Mouse (Mus musculus) liver, postnatal 0 days (tissue): ENCODE measurements around the gene Ecsit. TPM values are rescaled to one million over a fixed set of nuclear protein-coding genes. Genes with fewer than 3 reads are reported as not detected.

Experiments used
- ATAC-seq: fragments of 200-750 bp; cut with Nextera tagmentation; 2 replicates; pipeline ENCODE4 v1.8.0; 2017; ENCODE audit warnings: mild to moderate bottlenecking, moderate library complexity
- DNase-seq: peaks from one replicate; pipeline ENCODE4 v3.0.0-alpha.2; 2016
- H3K27ac ChIP-seq: fragments of 300-500 bp; sonication (generic); 2 replicates; pipeline ENCODE4 v1.5.1; 2014; ENCODE audit warnings: antibody characterized with exemption, moderate library complexity, mild to moderate bottlenecking, low read depth
- H3K27me3 ChIP-seq: fragments of 300-500 bp; sonication (generic); 2 replicates; pipeline ENCODE4 v1.6.1; 2014; ENCODE audit warnings: low read length, control low read depth, mixed read lengths; ENCODE audit not compliant: insufficient read depth
- H3K36me3 ChIP-seq: fragments of 300-500 bp; sonication (generic); replicated peaks from 2 replicates; pipeline ENCODE4 v1.6.1; 2014; ENCODE audit warnings: mild to moderate bottlenecking, control low read depth, low read length, moderate library complexity, mixed read lengths; ENCODE audit not compliant: insufficient read depth
- H3K4me1 ChIP-seq: fragments of 300-500 bp; sonication (generic); 2 replicates; pipeline ENCODE4 v1.6.1; 2014; ENCODE audit warnings: antibody characterized with exemption, mild to moderate bottlenecking, control low read depth; ENCODE audit not compliant: insufficient read depth
- H3K4me2 ChIP-seq: fragments of 300-500 bp; sonication (generic); 2 replicates; pipeline ENCODE4 v1.6.1; 2014; ENCODE audit warnings: low read depth, mild to moderate bottlenecking, low read length, moderate library complexity, mixed read lengths
- H3K4me3 ChIP-seq: fragments of 300-500 bp; sonication (generic); 2 replicates; pipeline ENCODE4 v1.5.1; 2014; ENCODE audit warnings: low read depth, low read length
- H3K9ac ChIP-seq: fragments of 300-500 bp; sonication (generic); replicated peaks from 2 replicates; pipeline ENCODE4 v1.6.1; 2014; ENCODE audit warnings: mild to moderate bottlenecking, moderate library complexity
- H3K9me3 ChIP-seq: fragments of 300-500 bp; sonication (generic); 2 replicates; pipeline ENCODE4 v1.6.1; 2016; ENCODE audit warnings: mild to moderate bottlenecking, control low read depth, low read length, mixed read lengths
- CTCF ChIP-seq: sonication (generic); IDR thresholded peaks from 2 replicates; pipeline ENCODE4 v1.5.1; 2016; ENCODE audit warnings: antibody characterized with exemption, low read depth
- EP300 ChIP-seq: IDR thresholded peaks from 2 replicates; pipeline ENCODE4 v1.6.1; 2016; ENCODE audit warnings: antibody characterized with exemption, low read depth, mild to moderate bottlenecking
- WGBS: fragments of 180-500 bp; shearing (Covaris S2); extraction: QIAGEN DNeasy Blood & Tissue Kit; methylation state at CpG from one replicate; pipeline ENCODE4 v1.1.7; 2014; ENCODE audit not compliant: insufficient replicate concordance; 5-methylcytosine and 5-hydroxymethylcytosine counted together
- microRNA-seq: library from miRNA; unstranded; fragments of <30 nt; microRNA quantifications from one replicate; pipeline ENCODE4, GENCODE M21; 2016
- polyA plus RNA-seq: library from polyadenylated mRNA; unstranded; fragments of >200 nt; fragmentation: Nextera tagmentation; extraction: Ambion mirVana; gene quantifications from 2 replicates; pipeline ENCODE4 v1.2.1, GENCODE M21; 2015

Gene Ecsit
- polyA plus RNA-seq, 1 experiment from 2014 or later, result 18.1 TPM

DNA sequence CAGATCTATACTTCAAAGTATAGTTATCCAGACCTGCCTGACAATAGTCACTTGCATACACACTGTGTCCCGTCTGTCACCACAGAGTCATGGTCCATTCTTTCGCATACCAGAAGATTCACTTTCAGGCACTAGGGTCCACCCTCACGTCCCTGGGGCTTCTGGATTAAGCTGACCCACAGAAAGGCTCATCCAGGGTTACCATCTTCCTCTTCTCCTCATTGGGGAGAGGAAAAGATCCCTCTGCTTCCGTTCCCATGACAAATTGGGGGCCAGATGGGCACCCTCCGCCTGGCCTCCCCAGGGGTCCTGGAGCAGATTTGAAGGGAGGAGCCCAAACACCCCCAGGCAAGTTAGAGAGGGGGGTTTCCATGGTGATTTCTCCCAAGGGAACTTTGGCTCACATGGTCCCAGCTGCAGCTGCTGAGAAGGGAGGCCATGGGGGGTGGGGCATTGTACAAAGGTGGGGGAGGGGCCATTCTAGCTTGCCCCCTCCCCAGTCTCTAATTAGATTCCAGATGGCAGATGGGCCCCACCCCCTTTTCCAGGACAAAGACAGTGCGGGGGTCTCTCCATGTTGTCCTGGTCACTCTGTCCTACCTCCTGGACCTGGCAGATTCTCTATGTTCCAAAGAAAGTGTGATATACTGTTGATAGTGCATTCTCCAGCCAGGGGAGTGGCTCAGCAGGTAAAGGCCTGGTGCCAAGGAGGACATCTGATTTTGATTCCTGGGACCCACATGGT is 49.8 kb downstream of the Ecsit start:
- H3K27ac ChIP-seq, result no peak overlapping the region
- H3K27me3 ChIP-seq, result no peaks in the 10 kb centered on the region
- H3K9me3 ChIP-seq, result 0 out of 2 replicates have a peak, but pooled peaks cover 2% of the 10 kb centered on the region
- TF ChIP-seq EP300 (no peak), CTCF (no peak)
- no peak overlapping the region for H3K9ac ChIP-seq
- no peak overlapping the region for H3K4me2 ChIP-seq
- no peaks in the 10 kb centered on the region for H3K4me1 ChIP-seq
- DNase-seq (no peak), ATAC-seq (no peak)
- 59% methylated on average over 6 of the region's 6 CpGs for WGBS
- H3K4me3 ChIP-seq, result no peak overlapping the region
- no peaks in the 10 kb centered on the region for H3K36me3 ChIP-seq

DNA sequence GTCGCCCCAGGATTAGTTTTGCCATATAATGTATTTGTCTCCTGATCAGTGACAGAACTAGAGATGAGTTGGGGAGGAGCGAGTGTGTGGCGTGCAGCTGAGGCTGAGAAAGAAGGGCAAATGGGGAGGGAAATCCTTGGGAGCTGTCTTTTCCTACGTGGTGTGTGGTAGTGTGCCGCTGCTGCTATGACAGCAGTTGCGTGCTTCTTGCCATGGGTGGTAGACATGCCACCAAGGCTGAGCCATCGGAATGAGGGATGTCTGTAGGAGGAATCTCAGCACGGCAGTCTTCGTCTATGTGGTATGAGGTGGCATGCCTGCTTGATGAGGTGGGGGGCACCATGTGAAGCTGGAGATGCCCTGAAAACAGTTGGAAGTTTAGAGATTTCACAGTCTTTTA is 54.9 kb downstream of the Ecsit start:
- Histone ChIP-seq H3K4me1 (no peaks in the 10 kb centered on the region), H3K36me3 (no peaks in the 10 kb centered on the region), H3K27ac (no peak overlapping the region), H3K4me3 (no peak overlapping the region), H3K9me3 (0 out of 2 replicates have a peak, but pooled peaks cover 2% of the 10 kb centered on the region), H3K4me2 (no peak overlapping the region), H3K27me3 (no peaks in the 10 kb centered on the region), H3K9ac (no peak overlapping the region)
- no peak for TF ChIP-seq EP300
- no peak for TF ChIP-seq CTCF
- WGBS, result 81% methylated on average over 9 of the region's 9 CpGs
- no peak for ATAC-seq
- DNase-seq, result no peak

DNA sequence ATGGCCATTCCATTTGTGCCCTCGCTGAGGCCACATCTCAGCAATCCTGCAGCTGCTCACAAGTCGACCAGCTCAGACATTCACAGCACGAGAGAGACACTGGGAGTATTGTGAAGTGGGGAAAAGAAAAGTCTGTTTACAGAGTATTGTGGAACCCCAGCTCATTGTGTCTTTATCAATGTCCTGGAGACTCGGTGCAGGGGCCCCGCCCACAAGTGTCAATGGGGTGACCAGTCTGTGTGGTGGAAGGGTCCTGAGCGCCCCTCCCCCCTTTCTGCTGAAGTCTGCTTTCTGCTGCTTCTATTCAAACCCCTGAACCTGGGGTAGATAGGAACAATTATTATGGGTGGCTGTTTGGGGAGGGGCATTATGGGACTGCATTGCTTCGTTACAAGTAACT is 56.8 kb downstream of the Ecsit start:
- H3K9ac ChIP-seq, result no peak overlapping the region
- no peaks in the 10 kb centered on the region for H3K4me1 ChIP-seq
- H3K27me3 ChIP-seq, result no peaks in the 10 kb centered on the region
- H3K36me3 ChIP-seq, result no peaks in the 10 kb centered on the region
- H3K27ac ChIP-seq, result no peak overlapping the region
- no peak overlapping the region for H3K4me2 ChIP-seq
- DNase-seq (no peak), ATAC-seq (no peak)
- H3K9me3 ChIP-seq, result 0 out of 2 replicates have a peak, but pooled peaks cover under 1% of the 10 kb centered on the region
- WGBS, result 48% methylated on average over 7 of the region's 7 CpGs
- no peak for TF ChIP-seq CTCF
- no peak overlapping the region for H3K4me3 ChIP-seq

DNA sequence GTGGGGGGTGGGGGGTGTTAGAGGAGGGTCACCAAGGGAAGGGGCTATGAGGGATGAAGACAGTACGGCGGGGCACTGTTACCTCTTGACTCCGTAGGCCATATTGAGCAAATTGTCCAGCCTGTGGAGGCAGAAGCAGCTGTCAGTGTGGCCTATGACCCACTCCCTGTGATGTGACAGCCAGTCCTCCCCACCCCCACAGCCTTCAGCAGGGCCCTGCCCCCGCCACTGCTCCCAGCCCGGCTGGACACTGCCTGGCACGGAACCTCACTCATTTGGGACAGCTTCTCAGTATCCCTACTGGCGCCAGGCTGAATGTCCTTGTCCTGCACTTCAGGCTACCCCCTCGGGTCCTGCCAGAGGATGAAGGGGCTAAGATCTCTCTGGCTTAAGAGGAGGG is 60.6 kb downstream of the Ecsit start:
- DNase-seq (peak; percentile 54), ATAC-seq (peak; percentile 87)
- Histone ChIP-seq H3K9ac (no peak overlapping the region), H3K9me3 (no peaks in the 10 kb centered on the region), H3K4me2 (no peak overlapping the region), H3K27me3 (no peaks in the 10 kb centered on the region), H3K36me3 (no peaks in the 10 kb centered on the region), H3K4me1 (no peaks in the 10 kb centered on the region), H3K4me3 (no peak overlapping the region), H3K27ac (no peak overlapping the region)
- TF ChIP-seq EP300, result no peak
- no peak for TF ChIP-seq CTCF
- 51% methylated on average over 8 of the region's 8 CpGs for WGBS

Small RNA genes within 50 kb of the gene (microRNA-seq; reads per million reads assigned to microRNA genes)
- gene Mir7084, result not detected

Other genes with a start within 250 kb of the Ecsit start
- gene Angptl8, start 249.9 kb downstream of the Ecsit start, polyA plus RNA-seq, result 74.6 and 75.7 TPM in 2 replicates
- 3.6 and 4.1 TPM in 2 replicates for gene Dock6, start 232.8 kb downstream of the Ecsit start, polyA plus RNA-seq
- gene Rab3d, start 167.2 kb downstream of the Ecsit start, polyA plus RNA-seq, result 9.3 and 9.9 TPM in 2 replicates
- 0.81 and 1.1 TPM in 2 replicates for gene Ccdc159, start 158.0 kb downstream of the Ecsit start, polyA plus RNA-seq
- 222 and 246 TPM in 2 replicates for gene Tmem205, start 157.9 kb downstream of the Ecsit start, polyA plus RNA-seq
- gene Plppr2, start 148.4 kb downstream of the Ecsit start, polyA plus RNA-seq, result 0.70 and 1.0 TPM in 2 replicates
- gene Swsap1, start 129.7 kb downstream of the Ecsit start, polyA plus RNA-seq, result 2.3 and 2.6 TPM in 2 replicates
- 40.6 and 41.6 TPM in 2 replicates for gene Epor, start 121.9 kb downstream of the Ecsit start, polyA plus RNA-seq
- gene Rgl3, start 96.0 kb downstream of the Ecsit start, polyA plus RNA-seq, result 0.14 and 0.32 TPM in 2 replicates
- not detected in 2 replicates for gene Ccdc151, start 82.8 kb downstream of the Ecsit start, polyA plus RNA-seq
- 47.0 and 47.6 TPM in 2 replicates for gene Prkcsh, start 82.6 kb downstream of the Ecsit start, polyA plus RNA-seq
- not detected in 2 replicates for gene Elavl3, start 33.4 kb downstream of the Ecsit start, polyA plus RNA-seq
- not detected in 2 replicates for gene Gm49318, start 14.2 kb downstream of the Ecsit start, polyA plus RNA-seq
- gene Zfp653, start 14.1 kb downstream of the Ecsit start, polyA plus RNA-seq, result 2.6 and 3.1 TPM in 2 replicates
- 0.33 and 0.68 TPM in 2 replicates for gene Cnn1, start 13.8 kb upstream of the Ecsit start, polyA plus RNA-seq
- gene Elof1, start 31.7 kb upstream of the Ecsit start, polyA plus RNA-seq, result 72.7 and 75.6 TPM in 2 replicates
- gene Acp5, start 50.3 kb upstream of the Ecsit start, polyA plus RNA-seq, result 102 and 108 TPM in 2 replicates
- gene Pigyl, start 71.4 kb upstream of the Ecsit start, polyA plus RNA-seq, result 34.9 and 36.6 TPM in 2 replicates
- 0.04 TPM in 2 replicates for gene Zfp872, start 102.7 kb upstream of the Ecsit start, polyA plus RNA-seq
- gene Zfp809, start 140.3 kb upstream of the Ecsit start, polyA plus RNA-seq, result 4.2 and 4.4 TPM in 2 replicates
- 0.69 and 0.99 TPM in 2 replicates for gene Zfp599, start 174.5 kb upstream of the Ecsit start, polyA plus RNA-seq
- 4.8 and 4.9 TPM in 2 replicates for gene Zfp810, start 222.2 kb upstream of the Ecsit start, polyA plus RNA-seq